Mouse (Mus musculus) C2C12 (cell line): ENCODE measurements around the gene Nemp1.

Experiments
- CEBPB ChIP-seq: IDR thresholded peaks from one replicate; pipeline ENCODE4 v1.6.1; 2011; ENCODE audit warnings: low read depth, mild to moderate bottlenecking, control low read depth, moderate library complexity
- CTCF ChIP-seq: IDR thresholded peaks from one replicate; pipeline ENCODE4 v1.5.1; 2011; ENCODE audit not compliant: control insufficient read depth, insufficient read depth, insufficient read length
- MAX ChIP-seq: IDR thresholded peaks from one replicate; pipeline ENCODE4 v1.6.1; 2011; ENCODE audit warnings: mild to moderate bottlenecking, control low read depth
- MYOD1 ChIP-seq: IDR thresholded peaks from one replicate; pipeline ENCODE4 v1.6.1; 2011; ENCODE audit warnings: low read depth; ENCODE audit not compliant: control insufficient read depth, insufficient read length
- MYOG ChIP-seq: IDR thresholded peaks from one replicate; pipeline ENCODE4 v1.6.1; 2011; ENCODE audit not compliant: control insufficient read depth, insufficient read length; ENCODE audit errors: extremely low read depth
- USF1 ChIP-seq: IDR thresholded peaks from one replicate; pipeline ENCODE4 v1.6.1; 2011; ENCODE audit warnings: low read depth, mild to moderate bottlenecking, control low read depth, moderate library complexity

- TF ChIP-seq CEBPB (no peak), CTCF (no peak), MYOD1 (no peak), MYOG (no peak), MAX (no peak), USF1 (no peak)
These were observed 1.7 kb downstream of the Nemp1 start, which contains the start of gene Nab2 for GRCm38 (mm10) chr10:127668093-127669050.
